In the genomic region with DNA sequence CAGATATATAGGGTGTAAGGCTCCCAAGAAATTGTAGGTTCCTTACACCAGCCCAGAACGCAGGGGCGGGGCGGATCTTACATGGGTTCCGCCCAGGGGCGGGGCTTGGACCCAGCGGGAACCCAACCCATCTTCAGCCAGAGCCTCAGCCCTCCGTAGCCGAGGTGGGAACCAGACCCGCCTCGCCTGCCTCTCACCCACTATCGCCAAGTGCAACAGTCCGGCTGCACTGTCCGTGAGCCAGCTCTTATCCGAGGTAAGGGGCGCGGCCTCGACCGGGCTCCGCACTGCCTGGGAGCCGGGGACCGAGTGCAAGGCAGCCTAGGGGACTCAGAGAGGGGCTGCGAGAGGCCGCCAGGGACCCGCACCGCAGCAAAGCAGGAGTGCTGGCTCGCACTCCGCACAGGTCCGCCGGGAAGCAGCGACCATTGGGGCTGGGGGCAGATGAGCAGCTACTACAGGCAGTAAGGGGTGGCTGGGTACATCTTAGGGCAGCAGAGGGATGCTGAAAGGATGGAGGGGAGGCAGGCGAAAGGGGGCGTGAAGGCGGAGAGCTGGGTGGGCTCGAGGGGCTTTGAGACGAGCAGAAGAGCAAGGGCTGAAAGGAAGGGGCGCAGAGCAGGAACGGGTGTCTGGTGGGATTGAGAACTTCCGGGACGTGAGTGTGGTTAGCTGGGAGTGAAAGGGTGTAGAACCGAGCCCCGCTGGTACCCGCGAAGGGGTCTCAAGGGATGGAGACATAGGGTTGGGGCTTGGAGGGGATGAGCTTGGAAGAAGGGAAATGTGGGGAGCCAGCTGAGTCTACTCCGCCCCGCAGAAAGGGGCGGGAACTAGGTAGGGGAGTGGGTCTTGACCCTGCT, we compare ENCODE assay signal across 8 mouse cellular contexts. TPM values are rescaled to one million over a fixed set of nuclear protein-coding genes. Genes with fewer than 3 reads are reported as not detected.
DNase-seq lines count a peak whose midpoint lies in the region; ATAC-seq and TF ChIP-seq lines count a peak whose summit lies in the region.

A gene (plus strand): TSS at position 101 of the 860 bp plus-strand sequence.

- H3K9ac ChIP-seq in forebrain, embryonic 12.5 days: peak within 1 kb of the TSS; percentile 75
- peak within 1 kb of the TSS; percentile 46 for H3K9ac ChIP-seq in liver, postnatal 0 days (replicated peaks)
- H3K9ac ChIP-seq in neural tube, embryonic 13.5 days: peak within 1 kb of the TSS; percentile 75

- H3K27ac ChIP-seq in forebrain, embryonic 12.5 days: 0 out of 2 replicates have a peak within 1 kb of the TSS, but pooled peaks have one; percentile 5
- H3K27ac ChIP-seq in liver, postnatal 0 days (ENCODE audit: low read depth): no peak within 1 kb of the TSS
- peak within 1 kb of the TSS; percentile 57; the same call in 1 of the 2 replicates for H3K27ac ChIP-seq in neural tube, embryonic 13.5 days (replicated peaks)

- no peaks in the 10 kb centered on the region for H3K9me3 ChIP-seq in forebrain, embryonic 12.5 days
- H3K9me3 ChIP-seq in liver, postnatal 0 days (ENCODE audit: low read length): no peaks in the 10 kb centered on the region
- H3K9me3 ChIP-seq in neural tube, embryonic 13.5 days: no peaks in the 10 kb centered on the region

- peak; percentile 65 for DNase-seq in ES-CJ7 (ENCODE audit: low read depth, low spot score)
- peak; percentile 3 for DNase-seq in heart, postnatal 25 days (ENCODE audit: low spot score)
- peak; percentile 35 for DNase-seq in large intestine, adult 2 months (ENCODE audit: low read depth, low spot score)
- DNase-seq in liver, postnatal 0 days: peak; percentile 83
- peak; percentile 60 for DNase-seq in testis, postnatal 14 days (ENCODE audit: low spot score)

- intact Hi-C loops in heart, postnatal 25 days (cut with DNase I): no loop called here

- under 1% methylated on average over 46 of the region's 46 CpGs for WGBS in forebrain, embryonic 12.5 days
- 2% methylated on average over 46 of the region's 46 CpGs for WGBS in large intestine, adult 2 months
- 1% methylated on average over 46 of the region's 46 CpGs for WGBS in liver, postnatal 0 days (ENCODE audit: insufficient replicate concordance)
- under 1% methylated on average over 46 of the region's 46 CpGs for WGBS in neural tube, embryonic 13.5 days

- H3K4me1 ChIP-seq in forebrain, embryonic 12.5 days: peaks cover 6% of the 10 kb centered on the region
- H3K4me1 ChIP-seq in liver, postnatal 0 days (ENCODE audit: insufficient read depth): peaks cover 12% of the 10 kb centered on the region
- peaks cover 15% of the 10 kb centered on the region for H3K4me1 ChIP-seq in neural tube, embryonic 13.5 days (replicated peaks)

- H3K4me3 ChIP-seq in forebrain, embryonic 12.5 days (replicated peaks): peak within 1 kb of the TSS; percentile 59
- H3K4me3 ChIP-seq in liver, postnatal 0 days (ENCODE audit: low read depth, low read length): peak within 1 kb of the TSS; percentile 49
- peak within 1 kb of the TSS; percentile 57 for H3K4me3 ChIP-seq in neural tube, embryonic 13.5 days

- H3K36me3 ChIP-seq in forebrain, embryonic 12.5 days (replicated peaks): no peaks in the 10 kb centered on the region
- no peaks in the 10 kb centered on the region for H3K36me3 ChIP-seq in liver, postnatal 0 days (replicated peaks; ENCODE audit: insufficient read depth, low read length)
- no peaks in the 10 kb centered on the region for H3K36me3 ChIP-seq in neural tube, embryonic 13.5 days

- peak; percentile 26; the same call in 1 of the 2 replicates for ATAC-seq in cerebellum, adult (ENCODE audit: insufficient number of reproducible peaks, low FRiP score, low TSS enrichment)
- peak; percentile 95 for ATAC-seq in forebrain, embryonic 12.5 days (ENCODE audit: low FRiP score)
- peak; percentile 74 for ATAC-seq in liver, postnatal 0 days
- ATAC-seq in neural tube, embryonic 13.5 days (ENCODE audit: low read depth): peak; percentile 92

- peaks cover 10% of the 10 kb centered on the region for H3K27me3 ChIP-seq in forebrain, embryonic 12.5 days
- H3K27me3 ChIP-seq in liver, postnatal 0 days (ENCODE audit: insufficient read depth, low read length): peaks cover 11% of the 10 kb centered on the region; the same call in 1 of the 2 replicates
- peaks cover 6% of the 10 kb centered on the region; the same call in 1 of the 2 replicates for H3K27me3 ChIP-seq in neural tube, embryonic 13.5 days

- peak within 1 kb of the TSS; percentile 96 for H3K4me2 ChIP-seq in forebrain, embryonic 12.5 days
- peak within 1 kb of the TSS; percentile 80 for H3K4me2 ChIP-seq in liver, postnatal 0 days (ENCODE audit: low read depth, low read length)
- H3K4me2 ChIP-seq in neural tube, embryonic 13.5 days: peak within 1 kb of the TSS; percentile 89

- no peak for TF ChIP-seq EP300 in liver, postnatal 0 days (IDR thresholded peaks at IDR 0.05; ENCODE audit: low read depth)

- TF ChIP-seq CTCF in liver, postnatal 0 days (IDR thresholded peaks at IDR 0.05; ENCODE audit: low read depth): no peak

RNA-seq across cellular contexts. Expression of the gene that starts here (rescaled TPM):
- polyA plus RNA-seq in forebrain, embryonic 12.5 days (2016; fragmentation: Nextera tagmentation; extraction: Ambion mirVana): 33.7 and 34.6 TPM in 2 replicates
- under 1 TPM; 0.34 to 0.73 TPM for total RNA-seq in heart, postnatal 25 days (2021)
- polyA plus RNA-seq in large intestine, adult 2 months (2012; rRNA removed): 6.2 and 9.2 TPM in 2 replicates
- polyA plus RNA-seq in liver, postnatal 0 days (2015; fragmentation: Nextera tagmentation; extraction: Ambion mirVana): 3.9 and 4.3 TPM in 2 replicates
- polyA plus RNA-seq in neural tube, embryonic 13.5 days (2015; fragmentation: Nextera tagmentation; extraction: Ambion mirVana): 72.4 and 86.9 TPM in 2 replicates

Comparison
In these comparisons a context has a peak if more than half of its experiments do, and no peak if none do; other contexts are left out.
1. Peak in DNase-seq in heart, postnatal 25 days; RNA of the gene not detected or under 1 TPM.
2. DNase-seq: peak in every context shown above with its lines; median percentile 83 in liver, postnatal 0 days; 65 in ES-CJ7; 60 in testis, postnatal 14 days; 35 in large intestine, adult 2 months; 3 in heart, postnatal 25 days.
3. ATAC-seq: peak in every context shown above with its lines; median percentile 95 in forebrain, embryonic 12.5 days; 92 in neural tube, embryonic 13.5 days; 74 in liver, postnatal 0 days; 26 in cerebellum, adult.